Mouse (Mus musculus): ENCODE results near the gene Klhl21.

Klhl21 gene

DNA sequence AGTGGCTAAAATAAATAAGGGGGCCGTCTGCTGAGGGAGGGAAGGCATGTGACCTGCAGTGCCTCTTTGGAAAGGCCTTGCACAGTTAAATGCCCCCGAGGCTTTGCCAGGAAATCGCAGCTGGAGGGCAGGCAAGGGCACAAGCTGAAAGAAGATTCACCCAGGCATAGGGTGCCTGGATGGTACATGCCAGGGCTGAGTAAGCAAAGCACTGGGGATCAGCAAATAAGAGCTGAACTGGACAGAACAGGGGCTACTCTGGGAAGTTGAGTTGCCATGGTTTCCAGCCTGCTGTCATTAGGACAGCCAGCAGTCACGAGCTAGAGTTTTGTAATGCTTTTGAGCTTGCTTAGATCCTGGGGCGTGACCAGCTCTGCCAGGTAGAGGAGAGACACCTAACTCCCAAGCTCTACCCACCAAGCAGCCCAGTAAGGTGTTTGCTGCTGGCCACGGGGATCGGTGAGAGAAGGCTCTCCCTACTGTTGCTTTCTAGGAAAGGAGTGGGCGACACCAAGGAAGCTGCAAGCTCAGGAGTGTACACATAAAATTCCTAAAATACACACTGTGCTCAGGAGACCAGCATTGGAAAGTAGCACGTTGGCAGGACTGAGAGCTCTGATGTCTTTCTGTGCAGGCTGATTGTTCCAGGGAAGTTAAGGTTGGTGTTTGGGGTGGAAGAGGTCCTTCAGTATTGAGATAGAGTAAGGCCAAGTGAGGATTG, 53.9 kb downstream of the Klhl21 start:
- intact Hi-C loops (cut with DNase I) = no loop called here

DNA sequence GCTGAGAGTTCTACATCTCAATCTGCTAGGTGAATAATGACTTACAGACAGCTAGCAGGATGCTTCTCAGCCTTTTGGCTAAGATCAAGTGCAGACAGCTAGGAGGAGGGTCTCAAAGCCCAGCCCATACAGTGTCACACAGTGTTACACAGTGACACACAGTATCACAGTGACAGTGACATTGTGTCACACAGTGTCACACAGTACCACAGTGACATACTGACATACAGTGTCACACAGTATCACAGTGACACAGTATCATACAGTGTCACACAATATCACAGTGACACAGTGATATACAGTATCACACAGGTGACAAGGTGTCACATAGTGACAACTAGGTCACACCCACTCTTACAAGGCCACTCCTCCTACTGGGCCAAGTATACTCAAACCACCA, 58.7 kb downstream of the Klhl21 start:
- intact Hi-C loops (cut with DNase I) = no loop called here

Data from adrenal gland (tissue).